Mouse (Mus musculus) hindbrain, embryonic 12.5 days (tissue): ENCODE measurements around the gene Tmc6. TPM values are rescaled to one million over a fixed set of nuclear protein-coding genes. Genes with fewer than 3 reads are reported as not detected.

Experiments used
- ATAC-seq: fragments of 200-750 bp; cut with Nextera tagmentation; 2 replicates; pipeline ENCODE4 v1.8.0; 2017; ENCODE audit warnings: moderate TSS enrichment; ENCODE audit not compliant: low FRiP score
- H3K27ac ChIP-seq: fragments of 300-500 bp; sonication (generic); 2 replicates; pipeline ENCODE4 v1.5.1; 2016; ENCODE audit warnings: mild to moderate bottlenecking
- H3K27me3 ChIP-seq: fragments of 300-500 bp; sonication (generic); 2 replicates; pipeline ENCODE4 v1.6.1; 2016; ENCODE audit warnings: mild to moderate bottlenecking
- H3K36me3 ChIP-seq: fragments of 300-500 bp; sonication (generic); 2 replicates; pipeline ENCODE4 v1.6.1; 2016; ENCODE audit warnings: mild to moderate bottlenecking
- H3K4me1 ChIP-seq: fragments of 300-500 bp; sonication (generic); 2 replicates; pipeline ENCODE4 v1.6.1; 2016
- H3K4me2 ChIP-seq: fragments of 300-500 bp; sonication (generic); replicated peaks from 2 replicates; pipeline ENCODE4 v1.6.1; 2016; ENCODE audit warnings: mild to moderate bottlenecking
- H3K4me3 ChIP-seq: fragments of 300-500 bp; sonication (generic); 2 replicates; pipeline ENCODE4 v1.5.1; 2016; ENCODE audit warnings: mild to moderate bottlenecking
- H3K9ac ChIP-seq: fragments of 300-500 bp; sonication (generic); 2 replicates; pipeline ENCODE4 v1.6.1; 2016; ENCODE audit warnings: mild to moderate bottlenecking, moderate library complexity
- H3K9me3 ChIP-seq: fragments of 300-500 bp; sonication (generic); replicated peaks from 2 replicates; pipeline ENCODE4 v1.6.1; 2016; ENCODE audit warnings: mild to moderate bottlenecking
- WGBS: fragments of 180-500 bp; shearing (Covaris S2); methylation state at CpG from one replicate; pipeline ENCODE4 v1.1.7; 2016; 5-methylcytosine and 5-hydroxymethylcytosine counted together
- polyA plus RNA-seq: library from polyadenylated mRNA; unstranded; fragments of >200 nt; fragmentation: Nextera tagmentation; extraction: Ambion mirVana; gene quantifications from 2 replicates; pipeline ENCODE4 v1.2.1, GENCODE M21; 2016

The Tmc6 gene
- polyA plus RNA-seq, 1 experiment from 2014 or later = 9.2 TPM

DNA sequence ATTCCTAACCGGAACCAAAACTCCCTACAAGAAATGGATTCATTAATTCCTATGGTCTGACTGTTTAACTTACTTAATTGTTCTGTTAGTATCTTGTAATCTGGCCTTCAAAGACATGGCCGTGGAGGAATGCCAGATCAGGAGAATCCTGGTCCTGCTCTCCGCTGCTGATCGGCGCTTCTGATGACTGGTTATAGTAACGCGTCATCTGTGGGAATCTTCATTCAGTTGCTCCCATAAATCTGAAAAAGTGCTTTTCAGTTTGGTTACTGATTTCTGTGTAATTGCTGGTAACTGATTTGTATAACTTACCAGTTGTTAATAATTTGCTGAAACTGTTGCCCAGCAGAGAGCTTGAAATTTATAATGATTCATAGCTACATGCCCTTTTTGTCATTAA is 50.5 kb downstream of the Tmc6 start:
- no peak overlapping the region for H3K4me3 ChIP-seq
- no peak overlapping the region for H3K4me2 ChIP-seq
- H3K9me3 ChIP-seq = no peaks in the 10 kb centered on the region
- peaks cover 34% of the 10 kb centered on the region for H3K36me3 ChIP-seq
- 95% methylated on average over 7 of the region's 7 CpGs for WGBS
- no peak for ATAC-seq
- peaks cover 4% of the 10 kb centered on the region; the same call in 1 of the 2 replicates for H3K4me1 ChIP-seq
- H3K9ac ChIP-seq = no peak overlapping the region
- no peak overlapping the region for H3K27ac ChIP-seq
- H3K27me3 ChIP-seq = no peaks in the 10 kb centered on the region

DNA sequence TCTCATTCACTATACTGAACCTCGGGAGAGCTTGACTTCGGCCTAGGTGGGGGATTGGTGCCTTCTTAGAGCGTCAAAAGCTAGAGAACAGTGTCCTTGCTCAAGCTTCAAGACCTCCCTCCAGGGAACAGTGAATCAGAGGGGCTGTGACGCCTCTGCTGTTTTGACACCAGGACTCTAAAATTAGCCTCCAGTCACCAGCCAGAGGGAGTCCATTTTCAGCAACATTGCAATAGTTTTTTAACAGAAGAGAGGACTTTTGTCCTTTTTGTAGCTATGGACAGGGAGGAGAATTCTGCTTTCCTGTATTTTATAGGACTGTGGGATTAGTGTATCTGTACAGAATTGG is 51.5 kb downstream of the Tmc6 start:
- H3K4me2 ChIP-seq = no peak overlapping the region
- no peaks in the 10 kb centered on the region for H3K27me3 ChIP-seq
- WGBS = 80% methylated on average over 4 of the region's 4 CpGs
- H3K4me3 ChIP-seq = no peak overlapping the region
- H3K9ac ChIP-seq = no peak overlapping the region
- ATAC-seq = no peak
- peaks cover 28% of the 10 kb centered on the region for H3K36me3 ChIP-seq
- H3K4me1 ChIP-seq = peaks cover 4% of the 10 kb centered on the region; the same call in 1 of the 2 replicates
- no peaks in the 10 kb centered on the region for H3K9me3 ChIP-seq
- H3K27ac ChIP-seq = no peak overlapping the region

DNA sequence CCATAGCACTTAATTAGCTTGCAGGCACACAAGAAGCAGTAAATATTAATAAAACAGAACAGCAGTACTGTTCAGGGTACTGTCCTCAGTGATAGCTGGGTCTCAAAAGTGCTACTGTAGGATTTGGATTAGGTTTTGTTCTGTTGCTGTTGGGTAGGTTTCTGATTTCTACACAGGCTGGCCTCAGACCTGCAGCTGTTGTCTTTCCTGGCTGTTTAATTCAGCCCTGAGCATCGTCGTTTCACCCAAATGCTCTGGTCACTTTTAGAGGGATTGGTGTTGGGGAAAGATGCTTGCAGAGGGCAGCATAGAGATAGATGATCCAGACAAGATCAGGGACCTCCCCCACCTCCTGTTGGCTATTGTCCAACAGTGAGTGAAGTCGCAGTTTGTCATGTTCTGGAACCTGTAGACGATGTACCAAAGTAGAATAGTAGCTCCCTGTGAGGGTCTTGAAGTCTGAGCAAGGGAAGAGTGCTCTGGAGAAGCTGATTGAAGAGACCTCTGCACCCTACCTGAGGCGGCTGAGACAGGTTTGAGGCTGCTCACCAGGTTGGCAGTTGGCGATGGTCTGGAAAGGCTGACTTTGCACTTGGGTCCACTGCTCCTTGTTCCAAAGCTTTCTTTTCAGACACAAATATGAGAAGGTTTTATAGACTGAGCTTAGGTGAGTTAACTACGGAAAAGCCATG is 52.1 kb downstream of the Tmc6 start:
- H3K27me3 ChIP-seq = no peaks in the 10 kb centered on the region
- H3K4me3 ChIP-seq = no peak overlapping the region
- H3K9me3 ChIP-seq = no peaks in the 10 kb centered on the region
- 85% methylated on average over 7 of the region's 7 CpGs for WGBS
- no peak overlapping the region for H3K27ac ChIP-seq
- no peak overlapping the region for H3K4me2 ChIP-seq
- H3K4me1 ChIP-seq = peaks cover 4% of the 10 kb centered on the region; the same call in 1 of the 2 replicates
- H3K9ac ChIP-seq = no peak overlapping the region
- peaks cover 26% of the 10 kb centered on the region for H3K36me3 ChIP-seq
- no peak for ATAC-seq

DNA sequence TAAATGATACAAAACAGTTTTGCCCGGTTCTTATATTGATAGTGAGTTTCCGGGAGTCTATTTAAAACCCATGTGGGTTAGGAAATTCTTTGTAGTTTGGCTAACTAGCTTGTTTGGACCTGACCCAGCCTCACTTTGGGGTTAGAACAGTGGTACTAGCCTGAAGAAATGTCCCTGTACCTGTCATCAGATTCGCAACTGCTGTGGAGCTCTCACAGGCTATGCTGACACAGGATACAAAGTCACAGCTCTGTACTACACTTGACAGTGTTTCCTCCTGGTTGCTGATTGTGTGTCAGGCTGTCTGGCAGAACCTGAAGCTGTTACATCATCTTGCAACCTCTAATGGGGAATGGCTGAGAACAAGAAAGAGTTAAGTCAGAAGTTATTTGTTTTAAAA is 52.7 kb downstream of the Tmc6 start:
- no peaks in the 10 kb centered on the region for H3K27me3 ChIP-seq
- H3K4me2 ChIP-seq = no peak overlapping the region
- peaks cover 30% of the 10 kb centered on the region for H3K36me3 ChIP-seq
- H3K27ac ChIP-seq = no peak overlapping the region
- H3K4me1 ChIP-seq = peaks cover 4% of the 10 kb centered on the region; the same call in 1 of the 2 replicates
- no peak overlapping the region for H3K9ac ChIP-seq
- H3K9me3 ChIP-seq = no peaks in the 10 kb centered on the region
- H3K4me3 ChIP-seq = no peak overlapping the region
- ATAC-seq = no peak
- 92% methylated on average over 3 of the region's 3 CpGs for WGBS

DNA sequence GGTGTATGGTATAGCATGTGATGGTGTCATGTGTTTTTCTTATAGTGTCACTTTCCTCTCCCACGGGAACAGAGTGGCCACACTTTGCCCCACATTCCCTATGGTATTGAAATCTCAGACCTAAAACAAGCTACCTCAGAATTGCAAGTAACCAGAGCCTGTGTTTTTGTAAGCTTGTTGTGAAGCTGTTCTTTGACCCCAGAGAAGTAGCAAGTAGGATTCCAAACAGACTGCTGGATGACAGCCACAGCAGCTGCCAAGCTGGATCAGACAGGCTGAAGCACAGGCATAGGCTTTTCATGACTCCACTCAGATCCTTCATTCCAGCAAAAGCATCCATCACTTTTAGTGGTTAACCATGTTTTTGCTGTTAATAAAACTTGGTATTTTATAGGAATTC is 53.2 kb downstream of the Tmc6 start:
- ATAC-seq = no peak
- peaks cover 4% of the 10 kb centered on the region; the same call in 1 of the 2 replicates for H3K4me1 ChIP-seq
- no peak overlapping the region for H3K27ac ChIP-seq
- WGBS = 65% methylated on average over 1 of the region's 1 CpGs
- no peaks in the 10 kb centered on the region for H3K9me3 ChIP-seq
- no peaks in the 10 kb centered on the region for H3K27me3 ChIP-seq
- H3K9ac ChIP-seq = no peak overlapping the region
- H3K4me3 ChIP-seq = no peak overlapping the region
- H3K36me3 ChIP-seq = peaks cover 32% of the 10 kb centered on the region
- H3K4me2 ChIP-seq = no peak overlapping the region

DNA sequence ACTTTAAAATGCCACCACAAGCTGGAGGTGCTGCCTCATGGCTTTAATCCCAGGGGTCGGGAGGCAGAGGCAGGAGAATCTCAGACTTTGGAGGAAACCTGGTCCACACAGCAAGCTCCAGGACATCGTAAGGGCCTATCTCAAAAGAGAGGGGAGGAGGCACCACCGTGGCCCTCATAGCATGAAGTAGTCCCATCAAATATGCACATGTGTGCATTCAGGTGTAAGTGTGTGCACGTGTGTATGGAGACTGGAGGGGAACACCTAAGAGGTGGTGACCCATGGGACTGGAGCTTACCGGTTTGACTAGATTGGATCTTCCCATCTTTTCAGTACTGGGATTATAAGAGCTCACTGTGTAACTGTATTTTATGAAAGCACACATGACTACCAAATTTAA is 53.8 kb downstream of the Tmc6 start:
- peaks cover 32% of the 10 kb centered on the region for H3K36me3 ChIP-seq
- no peak for ATAC-seq
- no peak overlapping the region for H3K4me2 ChIP-seq
- H3K27me3 ChIP-seq = no peaks in the 10 kb centered on the region
- WGBS = 91% methylated on average over 5 of the region's 5 CpGs
- H3K27ac ChIP-seq = no peak overlapping the region
- peaks cover 4% of the 10 kb centered on the region; the same call in 1 of the 2 replicates for H3K4me1 ChIP-seq
- H3K9me3 ChIP-seq = no peaks in the 10 kb centered on the region
- no peak overlapping the region for H3K4me3 ChIP-seq
- no peak overlapping the region for H3K9ac ChIP-seq

DNA sequence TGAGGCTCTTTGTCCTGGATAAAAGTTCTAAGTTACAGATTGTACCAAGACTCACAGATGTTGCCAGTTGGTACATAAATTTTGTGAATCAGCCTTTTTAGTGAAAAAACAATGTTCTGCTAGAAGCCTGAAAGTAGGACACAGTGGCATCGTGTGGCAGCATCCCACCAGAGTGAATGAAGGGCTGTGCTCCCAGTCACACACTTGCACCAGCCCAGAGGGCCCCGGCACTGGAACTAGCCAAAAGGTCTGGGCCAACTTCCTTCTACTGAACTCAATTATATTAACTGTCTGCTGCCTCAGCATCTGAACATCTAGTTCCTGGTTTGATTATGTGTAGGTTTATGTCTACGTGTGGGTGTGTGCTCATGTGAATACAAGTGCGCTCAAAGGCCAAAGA is 55.0 kb downstream of the Tmc6 start:
- Histone ChIP-seq H3K27ac (no peak overlapping the region), H3K36me3 (peaks cover 35% of the 10 kb centered on the region), H3K9ac (no peak overlapping the region), H3K9me3 (no peaks in the 10 kb centered on the region), H3K4me2 (no peak overlapping the region), H3K4me1 (peaks cover 4% of the 10 kb centered on the region; the same call in 1 of the 2 replicates), H3K4me3 (no peak overlapping the region), H3K27me3 (no peaks in the 10 kb centered on the region)
- ATAC-seq = no peak
- 97% methylated on average over 4 of the region's 4 CpGs for WGBS

DNA sequence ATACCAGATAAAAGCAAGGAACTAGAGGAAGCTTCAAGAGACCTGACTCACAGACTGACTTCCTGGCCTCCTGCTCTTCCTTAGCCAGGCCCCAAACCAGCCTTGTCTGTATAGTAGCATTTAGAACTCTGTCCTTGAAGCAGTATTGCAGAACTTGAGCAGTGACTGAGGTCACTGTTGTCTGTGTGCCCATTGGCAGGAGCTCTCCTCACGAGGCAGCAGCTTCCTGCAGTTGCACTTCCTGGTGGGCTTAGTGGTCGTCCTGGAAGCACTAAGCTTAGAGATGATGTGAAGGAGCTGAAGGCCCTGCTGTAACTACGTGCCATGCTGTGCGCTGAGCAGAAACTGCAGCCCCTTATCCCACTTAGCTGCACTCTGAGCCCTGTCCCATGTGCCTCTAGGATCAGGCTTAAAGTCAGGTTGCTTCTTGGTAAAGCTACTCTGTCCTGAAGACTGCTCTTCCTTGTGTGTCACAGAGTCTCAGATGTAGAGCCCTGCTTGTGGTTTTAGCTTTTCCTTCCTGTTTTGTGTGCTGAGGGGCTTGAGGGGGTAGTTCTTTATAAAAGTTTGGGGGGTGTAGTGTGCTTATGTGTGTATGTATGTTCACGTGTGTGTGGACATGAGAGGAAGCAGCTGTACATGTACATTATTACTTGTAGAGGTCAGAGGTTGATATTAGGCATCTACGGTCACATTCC is 57.2 kb downstream of the Tmc6 start:
- 88% methylated on average over 6 of the region's 6 CpGs for WGBS
- Histone ChIP-seq H3K9ac (no peak overlapping the region), H3K4me3 (no peak overlapping the region), H3K9me3 (no peaks in the 10 kb centered on the region), H3K27ac (no peak overlapping the region), H3K36me3 (peaks cover 56% of the 10 kb centered on the region), H3K4me2 (no peak overlapping the region), H3K4me1 (peaks cover 4% of the 10 kb centered on the region; the same call in 1 of the 2 replicates), H3K27me3 (no peaks in the 10 kb centered on the region)
- no peak for ATAC-seq

DNA sequence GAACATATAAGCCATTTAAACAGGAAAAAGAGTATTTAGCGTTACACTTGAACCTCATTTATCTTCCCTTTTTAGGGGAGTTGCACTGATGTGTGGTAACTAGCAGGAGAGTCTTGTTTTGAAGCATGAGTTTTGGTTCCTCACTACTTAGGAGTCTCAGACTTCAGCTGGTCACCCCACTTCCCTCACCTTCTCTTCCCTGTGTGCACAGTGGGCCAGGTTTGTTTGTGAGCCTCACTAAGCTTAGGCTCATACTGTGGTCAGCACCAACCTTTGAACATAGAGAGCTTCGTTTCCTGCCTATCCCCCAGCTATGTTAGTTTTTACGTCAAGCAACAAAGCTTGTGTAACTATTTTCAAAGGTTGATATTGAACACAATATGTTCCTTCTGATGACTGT is 63.2 kb downstream of the Tmc6 start:
- no peak for ATAC-seq
- Histone ChIP-seq H3K4me1 (no peaks in the 10 kb centered on the region), H3K36me3 (peaks cover 86% of the 10 kb centered on the region), H3K9me3 (0 out of 2 replicates have a peak, but pooled peaks cover 3% of the 10 kb centered on the region), H3K27ac (no peak overlapping the region), H3K4me3 (no peak overlapping the region), H3K4me2 (no peak overlapping the region), H3K9ac (no peak overlapping the region), H3K27me3 (no peaks in the 10 kb centered on the region)
- 96% methylated on average over 3 of the region's 3 CpGs for WGBS

Other genes with a start within 250 kb of the Tmc6 start
- gene Tnrc6c, start 127.9 kb downstream of the Tmc6 start, polyA plus RNA-seq = 26.3 and 28.3 TPM in 2 replicates
- gene Tmc8, start 122 bp downstream of the Tmc6 start, polyA plus RNA-seq = 1.2 and 2.0 TPM in 2 replicates
- gene 6030468B19Rik, start 15.5 kb upstream of the Tmc6 start, polyA plus RNA-seq = 0.29 and 0.67 TPM in 2 replicates
- 0.47 and 0.50 TPM in 2 replicates for gene Gm20708, start 27.5 kb upstream of the Tmc6 start, polyA plus RNA-seq
- gene Syngr2, start 27.5 kb upstream of the Tmc6 start, polyA plus RNA-seq = 24.2 and 24.4 TPM in 2 replicates
- 2.9 and 4.6 TPM in 2 replicates for gene Afmid, start 43.7 kb upstream of the Tmc6 start, polyA plus RNA-seq
- 57.9 and 59.0 TPM in 2 replicates for gene Tk1, start 43.9 kb upstream of the Tmc6 start, polyA plus RNA-seq
- 181 and 190 TPM in 2 replicates for gene Birc5, start 67.1 kb upstream of the Tmc6 start, polyA plus RNA-seq
- gene Tmem235, start 78.6 kb upstream of the Tmc6 start, polyA plus RNA-seq = not detected in 2 replicates
- 2.7 and 3.1 TPM in 2 replicates for gene Tha1, start 91.3 kb upstream of the Tmc6 start, polyA plus RNA-seq
- 10.4 and 11.8 TPM in 2 replicates for gene Socs3, start 187.8 kb upstream of the Tmc6 start, polyA plus RNA-seq
- gene Pgs1, start 204.1 kb upstream of the Tmc6 start, polyA plus RNA-seq = 41.8 and 46.7 TPM in 2 replicates